Mouse (Mus musculus) liver, adult 2 months (tissue): ENCODE data around the gene Chmp6. TPM values are rescaled to one million over a fixed set of nuclear protein-coding genes. Genes with fewer than 3 reads are reported as not detected.

Experiments used
- DNase-seq: peaks from one replicate; pipeline ENCODE4 v3.0.0-alpha.2; 2011; ENCODE audit warnings: low read depth, low spot score; ENCODE audit errors: extremely low read depth
- H3K27ac ChIP-seq: fragments of 200-500 bp; replicated peaks from 2 replicates; pipeline ENCODE4 v1.5.1; 2012; ENCODE audit warnings: low read depth, mild to moderate bottlenecking, control low read depth, inconsistent platforms, low read length; ENCODE audit not compliant: insufficient read depth
- H3K27me3 ChIP-seq: fragments of 200-500 bp; 2 replicates; pipeline ENCODE4 v1.6.1; 2012; ENCODE audit warnings: mild to moderate bottlenecking, moderate library complexity, low read length, inconsistent platforms; ENCODE audit not compliant: control insufficient read depth, insufficient read depth
- H3K36me3 ChIP-seq: fragments of 200-500 bp; 2 replicates; pipeline ENCODE4 v1.6.1; 2012; ENCODE audit warnings: low read length, inconsistent platforms; ENCODE audit not compliant: control insufficient read depth, insufficient read depth
- H3K4me1 ChIP-seq: fragments of 200-500 bp; 2 replicates; pipeline ENCODE4 v1.6.1; 2011; ENCODE audit warnings: low read length; ENCODE audit not compliant: control insufficient read depth, insufficient read depth
- H3K4me3 ChIP-seq: fragments of 200-500 bp; 2 replicates; pipeline ENCODE4 v1.5.1; 2011; ENCODE audit warnings: low read depth, mild to moderate bottlenecking, control low read depth, low read length, moderate library complexity; ENCODE audit not compliant: insufficient read depth
- H3K79me2 ChIP-seq: fragments of 200-500 bp; 2 replicates; pipeline ENCODE4 v1.6.1; 2012; ENCODE audit warnings: inconsistent platforms, mild to moderate bottlenecking, low read length, moderate library complexity; ENCODE audit not compliant: control insufficient read depth, insufficient read depth
- H3K9ac ChIP-seq: fragments of 200-500 bp; 2 replicates; pipeline ENCODE4 v1.6.1; 2012; ENCODE audit warnings: low read depth, mild to moderate bottlenecking, control low read depth, inconsistent platforms, low read length
- CTCF ChIP-seq: fragments of 200-500 bp; IDR thresholded peaks from 2 replicates; pipeline ENCODE4 v1.5.1; 2011; ENCODE audit warnings: low read depth, low read length, control low read depth
- POLR2A ChIP-seq: fragments of 200-500 bp; IDR thresholded peaks from 2 replicates; pipeline ENCODE4 v1.6.1; 2011; ENCODE audit warnings: low read length, control low read depth; ENCODE audit not compliant: insufficient read depth; ENCODE audit errors: extremely low read depth
- WGBS: fragments of 180-500 bp; shearing (Covaris S2); methylation state at CpG from one replicate; pipeline ENCODE4 v1.1.7; 2018; 5-methylcytosine and 5-hydroxymethylcytosine counted together
- polyA plus RNA-seq: library from polyadenylated mRNA; depleted of rRNA; stranded (reverse); fragments of >200 nt; gene quantifications from 2 replicates; pipeline ENCODE4 v1.2.3, GENCODE M21; 2012
- total RNA-seq: library from RNA; depleted of rRNA; stranded (reverse); fragments of >200 nt; gene quantifications from 2 replicates; pipeline ENCODE4 v1.2.3, GENCODE M21; 2014

The Chmp6 gene
- total and polyA plus RNA-seq, 2 experiments, result 21.6 to 34.2 TPM

DNA sequence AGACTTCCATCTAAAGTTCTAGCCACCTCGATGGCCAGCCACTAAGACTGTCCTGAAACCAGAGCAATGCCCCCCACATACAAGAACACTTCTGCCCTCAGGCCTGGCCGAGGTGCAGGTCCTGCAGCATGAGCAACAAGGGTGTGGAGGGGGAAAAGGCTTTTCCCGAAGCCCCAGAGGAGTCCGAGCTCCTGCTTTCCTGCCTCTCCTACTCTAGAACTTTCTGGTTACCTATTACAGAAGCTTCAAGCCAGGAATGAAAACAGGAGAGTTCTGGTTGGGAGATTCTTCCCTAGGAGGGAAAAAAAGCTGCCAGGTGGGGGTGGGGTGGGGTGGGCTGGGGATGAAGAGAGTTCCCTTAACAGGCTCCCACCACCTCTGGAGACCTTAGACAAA is 26.5 kb downstream of the Chmp6 start:
- Histone ChIP-seq H3K4me3 (no peak overlapping the region), H3K4me1 (peaks cover 39% of the 10 kb centered on the region), H3K27ac (peak overlapping the region; percentile 83), H3K36me3 (no peaks in the 10 kb centered on the region), H3K9ac (no peak overlapping the region; the same call in 1 of the 2 replicates), H3K27me3 (no peaks in the 10 kb centered on the region), H3K79me2 (peaks cover 12% of the 10 kb centered on the region)
- WGBS, result 53% methylated on average over 4 of the region's 4 CpGs
- TF ChIP-seq POLR2A, result no peak
- TF ChIP-seq CTCF, result no peak
- no peak for DNase-seq

DNA sequence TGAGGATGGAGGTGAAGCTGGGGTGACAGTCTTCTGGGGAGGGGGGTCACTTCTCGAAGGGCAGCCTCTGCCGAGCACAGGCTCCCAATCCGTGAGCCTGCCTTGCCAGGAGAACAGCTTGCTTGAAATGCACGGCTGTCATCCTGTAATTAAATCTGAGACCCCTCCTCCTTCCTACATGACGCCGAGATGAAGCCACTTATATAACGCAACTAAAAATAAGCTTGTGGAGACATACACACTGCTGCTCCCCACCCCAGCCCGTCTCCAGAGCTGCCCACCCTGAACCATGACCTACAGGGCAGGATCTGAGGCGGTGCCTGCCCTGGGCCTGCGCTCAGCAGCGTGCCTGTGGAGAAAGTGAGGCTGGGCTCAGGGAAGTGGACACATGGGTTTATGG is 26.9 kb downstream of the Chmp6 start:
- DNase-seq, result no peak
- Histone ChIP-seq H3K27ac (no peak overlapping the region), H3K27me3 (no peaks in the 10 kb centered on the region), H3K36me3 (no peaks in the 10 kb centered on the region), H3K4me1 (peaks cover 43% of the 10 kb centered on the region), H3K9ac (no peak overlapping the region), H3K79me2 (peaks cover 16% of the 10 kb centered on the region), H3K4me3 (no peak overlapping the region)
- no peak for TF ChIP-seq POLR2A
- WGBS, result 85% methylated on average over 11 of the region's 11 CpGs

DNA sequence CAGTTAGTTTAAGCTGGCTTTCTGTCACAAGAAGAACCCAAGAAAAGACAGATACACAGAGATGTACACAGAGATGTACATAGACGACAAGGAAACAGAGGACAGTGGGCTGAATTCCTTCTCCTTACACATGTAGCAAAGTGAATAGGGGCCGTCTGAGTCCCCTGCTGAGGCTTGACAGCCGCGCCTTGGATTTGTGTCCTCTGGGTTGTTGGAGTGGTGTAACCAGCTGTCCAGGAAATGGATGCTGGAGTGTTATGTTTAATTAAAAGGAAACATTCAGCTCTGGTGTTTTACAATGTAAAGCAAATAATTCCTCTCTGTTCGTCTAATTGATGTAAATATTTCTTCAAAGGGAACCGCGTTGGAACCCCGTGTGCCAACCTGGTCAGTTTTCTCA is 28.6 kb downstream of the Chmp6 start:
- no peak overlapping the region for H3K27ac ChIP-seq
- H3K4me1 ChIP-seq, result peaks cover 46% of the 10 kb centered on the region
- no peak overlapping the region for H3K9ac ChIP-seq
- TF ChIP-seq CTCF (no peak), POLR2A (no peak)
- no peak for DNase-seq
- no peaks in the 10 kb centered on the region for H3K27me3 ChIP-seq
- no peaks in the 10 kb centered on the region for H3K36me3 ChIP-seq
- 25% methylated on average over 8 of the region's 8 CpGs for WGBS
- H3K79me2 ChIP-seq, result peaks cover 25% of the 10 kb centered on the region
- H3K4me3 ChIP-seq, result peak overlapping the region; percentile 76; the same call in 1 of the 2 replicates

DNA sequence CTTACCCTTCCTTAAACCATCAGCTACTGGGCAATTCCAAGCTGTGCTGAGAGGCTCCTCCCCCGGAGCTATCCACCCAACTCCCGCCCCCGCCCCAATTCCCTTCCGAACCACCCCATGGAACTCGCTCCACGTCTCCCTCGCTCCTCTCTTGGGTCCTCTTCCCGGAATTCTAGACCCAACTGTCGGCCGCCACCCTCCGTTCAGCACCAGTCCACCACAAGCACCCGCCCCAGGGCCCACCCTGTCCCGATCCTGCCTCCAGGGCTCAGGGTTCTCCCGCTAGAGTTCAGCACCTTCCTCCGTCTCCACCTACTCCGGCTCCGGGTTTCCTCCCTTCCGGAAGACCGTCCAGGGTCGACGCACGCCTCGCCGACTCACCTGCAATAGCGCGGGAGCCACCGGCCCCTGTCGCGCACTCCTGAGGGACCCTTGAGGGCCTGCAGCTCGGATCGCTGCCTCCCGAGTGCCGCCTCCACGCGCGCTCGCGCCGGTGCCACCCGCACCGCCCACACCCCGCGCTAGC is 29.0 kb downstream of the Chmp6 start:
- H3K4me1 ChIP-seq, result peaks cover 46% of the 10 kb centered on the region
- peak; percentile 54 for DNase-seq
- H3K27me3 ChIP-seq, result no peaks in the 10 kb centered on the region
- under 1% methylated on average over 43 of the region's 43 CpGs for WGBS
- TF ChIP-seq CTCF (no peak), POLR2A (no peak)
- H3K4me3 ChIP-seq, result peak overlapping the region; percentile 76
- H3K36me3 ChIP-seq, result no peaks in the 10 kb centered on the region
- peak overlapping the region; percentile 81 for H3K9ac ChIP-seq
- H3K79me2 ChIP-seq, result peaks cover 25% of the 10 kb centered on the region
- peak overlapping the region; percentile 29 for H3K27ac ChIP-seq

DNA sequence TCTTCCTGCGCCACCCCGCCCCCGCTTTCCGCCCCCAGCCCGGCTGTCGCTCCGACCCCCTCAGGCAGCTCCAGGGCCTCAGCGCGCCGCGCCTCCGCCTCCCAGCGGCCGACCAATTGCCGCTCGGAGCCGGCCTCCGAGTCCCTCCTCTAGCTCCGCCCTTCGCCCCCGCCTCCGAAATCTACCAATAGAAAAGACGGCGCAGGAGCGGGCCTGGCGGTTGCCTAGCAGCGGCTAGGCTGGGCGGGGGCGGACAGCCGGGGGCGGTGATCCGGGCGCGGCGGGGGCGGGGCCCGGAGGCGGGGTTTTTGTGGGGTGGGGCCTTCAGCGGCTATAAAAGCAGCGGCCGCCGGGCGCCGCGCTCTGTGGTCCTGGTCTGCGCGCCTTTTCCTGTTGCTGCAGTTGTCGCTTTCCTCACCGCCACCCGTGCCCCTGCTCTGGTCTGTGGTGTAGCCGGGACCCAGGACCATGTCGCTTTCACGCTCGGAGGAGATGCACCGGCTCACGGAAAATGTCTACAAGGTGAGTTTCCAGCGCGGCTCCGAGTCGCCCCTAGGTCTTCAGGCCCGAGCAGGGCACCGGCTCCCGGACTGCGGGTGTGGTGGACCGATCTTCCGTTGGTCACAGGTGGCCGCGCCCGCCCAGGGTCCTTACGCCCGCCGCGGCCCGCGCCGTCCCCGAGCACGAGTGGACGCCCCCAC is 29.6 kb downstream of the Chmp6 start, which contains the start of gene Baiap2:
Gene Baiap2 (plus strand): TSS at position 37 of the 701 bp plus-strand sequence.
- Histone ChIP-seq H3K4me1 (peaks cover 43% of the 10 kb centered on the region), H3K27me3 (no peaks in the 10 kb centered on the region), H3K27ac (peak within 1 kb of the TSS; percentile 41), H3K9ac (peak within 1 kb of the TSS; percentile 97), H3K36me3 (no peaks in the 10 kb centered on the region), H3K4me3 (peak within 1 kb of the TSS; percentile 76), H3K79me2 (peaks cover 26% of the 10 kb centered on the region)
- TF ChIP-seq CTCF (no peak), POLR2A (peak; percentile 100)
- peak; percentile 77 for DNase-seq
- under 1% methylated on average over 66 of the region's 79 CpGs for WGBS

DNA sequence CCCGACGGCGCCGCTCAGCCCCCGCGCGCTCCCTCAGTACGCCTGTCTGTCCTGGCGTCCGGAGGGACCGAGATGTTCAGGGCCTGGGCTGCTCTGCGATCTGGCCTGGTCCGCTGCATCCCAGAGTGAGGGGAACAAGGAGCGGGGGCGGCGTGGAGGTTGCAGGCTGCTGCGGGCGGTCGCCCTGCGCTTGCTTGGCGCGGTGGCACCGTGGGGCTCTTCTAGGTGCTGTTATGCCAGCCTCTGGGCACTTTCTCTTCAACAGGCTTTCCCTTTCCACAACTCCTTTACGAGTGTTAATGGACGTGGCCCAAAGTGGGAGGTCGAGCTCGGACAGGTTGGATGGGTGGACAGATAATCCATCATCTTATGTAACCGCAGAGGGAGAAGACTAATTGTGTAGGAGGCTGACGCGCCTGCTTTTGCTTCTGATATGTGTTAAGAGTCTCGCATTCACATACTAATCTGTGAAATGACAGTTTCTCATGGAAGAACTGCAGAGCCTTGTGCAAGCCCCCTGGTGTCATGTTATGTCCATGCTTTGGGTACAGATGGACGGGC is 30.3 kb downstream of the Chmp6 start:
- Histone ChIP-seq H3K9ac (peak overlapping the region; percentile 97), H3K4me3 (peak overlapping the region; percentile 62), H3K27me3 (no peaks in the 10 kb centered on the region), H3K4me1 (peaks cover 43% of the 10 kb centered on the region), H3K36me3 (no peaks in the 10 kb centered on the region), H3K79me2 (peaks cover 33% of the 10 kb centered on the region), H3K27ac (peak overlapping the region; percentile 41)
- DNase-seq, result peak; percentile 48
- under 1% methylated on average over 32 of the region's 32 CpGs for WGBS
- TF ChIP-seq POLR2A (no peak), CTCF (no peak)
